Mouse (Mus musculus) lung, postnatal 0 days (tissue): Measurements from ENCODE around the gene Xpr1.

Experiments
- CTCF ChIP-seq: IDR thresholded peaks from 2 replicates; pipeline ENCODE4 v1.5.1; 2016; ENCODE audit warnings: antibody characterized with exemption, mild to moderate bottlenecking
- EP300 ChIP-seq: IDR thresholded peaks from 2 replicates; pipeline ENCODE4 v1.6.1; 2016; ENCODE audit warnings: antibody characterized with exemption, mild to moderate bottlenecking, control low read depth

DNA sequence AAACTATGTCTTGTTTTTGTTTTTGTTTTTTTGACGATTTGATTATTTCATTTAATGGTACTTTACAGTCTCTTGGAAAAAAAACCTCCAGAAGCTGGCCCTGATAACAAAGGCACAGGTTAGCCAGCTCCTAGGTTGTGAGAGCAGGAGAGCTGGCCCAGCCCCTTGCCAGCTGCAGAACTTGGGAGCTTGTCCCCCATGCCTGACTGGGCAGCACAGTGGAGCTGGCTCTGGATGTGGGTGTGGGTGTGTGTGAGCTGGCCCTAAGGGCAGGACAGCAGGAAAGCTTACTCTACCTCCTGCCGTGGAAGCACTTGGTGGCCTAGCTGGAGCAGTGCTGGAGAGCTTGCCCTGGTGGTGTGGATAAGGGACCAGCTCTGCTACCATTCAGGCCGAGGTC, 129.2 kb downstream of the Xpr1 start:
- no peak for TF ChIP-seq EP300
- TF ChIP-seq CTCF, result no peak
